Mouse (Mus musculus) midbrain, embryonic 16.5 days (tissue): ENCODE data around the gene Guca1b. TPM values are rescaled to one million over a fixed set of nuclear protein-coding genes. Genes with fewer than 3 reads are reported as not detected.

Source experiments
- ATAC-seq: fragments of 200-750 bp; cut with Nextera tagmentation; 2 replicates; pipeline ENCODE4 v1.8.0; 2017; ENCODE audit warnings: moderate TSS enrichment
- H3K27ac ChIP-seq: fragments of 300-500 bp; sonication (generic); 2 replicates; pipeline ENCODE4 v1.5.1; 2014; ENCODE audit warnings: mild to moderate bottlenecking, low read length, mixed read lengths
- H3K27me3 ChIP-seq: fragments of 300-500 bp; sonication (generic); 2 replicates; pipeline ENCODE4 v1.6.1; 2014; ENCODE audit warnings: low read depth, low read length, mixed read lengths; ENCODE audit not compliant: control insufficient read depth, insufficient read depth
- H3K36me3 ChIP-seq: fragments of 300-500 bp; sonication (generic); 2 replicates; pipeline ENCODE4 v1.6.1; 2014; ENCODE audit warnings: mild to moderate bottlenecking, low read length, moderate library complexity, mixed read lengths; ENCODE audit not compliant: control insufficient read depth, insufficient read depth
- H3K4me1 ChIP-seq: fragments of 300-500 bp; sonication (generic); 2 replicates; pipeline ENCODE4 v1.6.1; 2014; ENCODE audit warnings: mild to moderate bottlenecking, low read length, mixed read lengths; ENCODE audit not compliant: control insufficient read depth, insufficient read depth
- H3K4me2 ChIP-seq: fragments of 300-500 bp; sonication (generic); 2 replicates; pipeline ENCODE4 v1.6.1; 2014; ENCODE audit warnings: mild to moderate bottlenecking, low read length, mixed read lengths
- H3K4me3 ChIP-seq: fragments of 300-500 bp; sonication (generic); 2 replicates; pipeline ENCODE4 v1.5.1; 2014; ENCODE audit warnings: low read depth, mild to moderate bottlenecking, low read length, moderate library complexity, mixed read lengths
- H3K9ac ChIP-seq: fragments of 300-500 bp; sonication (generic); 2 replicates; pipeline ENCODE4 v1.6.1; 2014; ENCODE audit warnings: low read depth, low read length, mixed read lengths
- H3K9me3 ChIP-seq: fragments of 300-500 bp; sonication (generic); replicated peaks from 2 replicates; pipeline ENCODE4 v1.6.1; 2014; ENCODE audit warnings: mild to moderate bottlenecking, low read length, mixed read lengths; ENCODE audit not compliant: control insufficient read depth, poor library complexity, severe bottlenecking
- WGBS: fragments of 180-500 bp; shearing (Covaris S2); extraction: QIAGEN DNeasy Blood & Tissue Kit; methylation state at CpG from one replicate; pipeline ENCODE4 v1.1.7; 2014; 5-methylcytosine and 5-hydroxymethylcytosine counted together
- polyA plus RNA-seq: library from polyadenylated mRNA; unstranded; fragments of >200 nt; fragmentation: Nextera tagmentation; extraction: Ambion mirVana; gene quantifications from 2 replicates; pipeline ENCODE4 v1.2.1, GENCODE M21; 2015

The Guca1b gene
- polyA plus RNA-seq, 1 experiment from 2014 or later: 0.33 TPM

DNA sequence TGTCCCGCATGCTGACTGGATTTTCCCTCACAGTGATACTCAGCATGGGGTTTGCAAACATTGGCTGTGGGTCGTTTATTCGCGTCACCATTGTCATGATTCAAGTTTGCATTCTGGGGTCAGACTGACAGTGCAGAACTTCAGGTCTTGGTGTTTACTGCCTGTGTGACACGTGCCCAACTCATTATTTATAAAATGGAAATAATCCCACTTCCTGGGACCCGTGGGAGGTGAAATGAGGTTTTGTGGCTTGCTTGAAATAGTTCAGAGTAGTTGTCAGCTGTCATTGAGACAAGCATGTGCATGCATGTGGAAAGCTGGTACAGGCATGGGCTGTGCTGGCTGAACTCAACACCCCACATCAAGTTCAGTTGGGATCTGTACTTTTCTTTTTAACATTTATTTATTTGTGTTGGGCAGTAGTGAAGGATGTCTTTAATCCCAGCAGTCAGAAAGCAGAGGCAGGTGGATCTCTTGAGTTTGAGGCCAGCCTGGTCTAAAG, 8.4 kb upstream of the Guca1b start:
- ATAC-seq: no peak
- no peaks in the 10 kb centered on the region for H3K27me3 ChIP-seq
- peaks cover 29% of the 10 kb centered on the region for H3K36me3 ChIP-seq
- H3K4me2 ChIP-seq: no peak overlapping the region
- no peaks in the 10 kb centered on the region for H3K9me3 ChIP-seq
- H3K9ac ChIP-seq: no peak overlapping the region
- H3K4me1 ChIP-seq: no peaks in the 10 kb centered on the region; the same call in 1 of the 2 replicates
- 89% methylated on average over 6 of the region's 6 CpGs for WGBS
- H3K4me3 ChIP-seq: no peak overlapping the region
- H3K27ac ChIP-seq: no peak overlapping the region

DNA sequence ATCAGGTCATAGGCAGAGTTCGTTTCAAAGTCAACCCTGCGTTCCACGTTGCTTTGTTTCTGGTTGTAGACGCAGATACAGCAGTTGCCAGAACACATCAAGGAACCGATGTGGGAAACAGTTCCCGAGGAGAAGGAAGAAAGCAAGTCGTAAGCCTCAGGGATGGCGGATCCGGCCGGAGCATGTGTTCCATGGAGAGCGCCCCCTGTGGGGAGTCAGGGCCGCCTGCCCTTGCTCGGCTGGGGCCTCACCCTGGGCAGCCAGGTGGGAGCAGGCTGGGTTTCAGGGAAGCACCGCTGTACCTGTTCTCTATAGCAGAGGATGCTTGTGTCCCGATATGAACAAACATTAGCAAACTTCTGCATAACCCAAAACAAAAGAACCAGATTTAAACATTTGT, 7.1 kb upstream of the Guca1b start:
- no peak overlapping the region for H3K4me3 ChIP-seq
- H3K9ac ChIP-seq: no peak overlapping the region
- no peaks in the 10 kb centered on the region for H3K4me1 ChIP-seq
- no peak overlapping the region for H3K4me2 ChIP-seq
- no peak overlapping the region for H3K27ac ChIP-seq
- no peaks in the 10 kb centered on the region for H3K27me3 ChIP-seq
- H3K36me3 ChIP-seq: peaks cover 29% of the 10 kb centered on the region
- no peaks in the 10 kb centered on the region for H3K9me3 ChIP-seq
- 84% methylated on average over 15 of the region's 15 CpGs for WGBS
- no peak for ATAC-seq

DNA sequence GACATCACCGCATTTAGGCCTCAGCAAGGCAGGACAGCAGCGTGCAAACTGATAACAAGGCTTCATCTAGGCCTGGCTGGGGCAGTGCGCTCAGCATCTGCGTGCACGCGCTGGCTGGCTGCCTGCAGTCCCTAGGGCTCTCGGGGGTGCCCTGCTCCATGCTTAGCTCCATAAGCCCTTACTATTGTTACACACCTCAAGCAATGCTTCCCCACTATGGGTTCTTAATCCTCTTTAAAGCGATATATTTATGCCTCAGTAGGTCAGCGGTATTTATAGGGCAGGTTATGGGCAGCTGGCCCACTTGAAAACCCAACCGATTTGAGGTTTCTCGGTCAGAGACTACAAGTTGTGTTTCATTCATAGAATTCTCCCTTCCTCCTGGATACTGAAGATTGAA, 3.3 kb upstream of the Guca1b start:
- ATAC-seq: no peak

DNA sequence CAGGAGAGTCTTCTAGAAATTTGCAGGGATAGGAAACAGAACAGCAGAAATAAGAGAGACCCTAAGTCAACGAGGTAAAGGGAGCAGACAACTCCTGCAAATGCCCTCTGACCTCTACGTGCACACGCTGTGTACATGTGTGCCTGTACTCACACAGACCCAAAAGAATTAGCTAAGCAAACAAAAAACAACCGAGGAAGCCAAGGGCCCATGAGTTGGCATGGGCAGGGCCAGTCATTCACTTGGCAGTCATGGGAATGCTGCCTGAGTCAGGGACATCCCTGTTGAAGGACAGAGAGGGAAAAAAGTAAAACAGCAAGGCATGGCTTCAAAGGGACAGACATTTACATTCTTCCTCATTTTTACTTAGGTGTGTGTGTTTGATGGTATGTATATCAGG, 1.9 kb upstream of the Guca1b start:
- H3K4me2 ChIP-seq: no peak overlapping the region
- no peaks in the 10 kb centered on the region for H3K27me3 ChIP-seq
- ATAC-seq: no peak
- no peaks in the 10 kb centered on the region for H3K9me3 ChIP-seq
- no peak overlapping the region for H3K4me3 ChIP-seq
- peaks cover 13% of the 10 kb centered on the region; the same call in 1 of the 2 replicates for H3K36me3 ChIP-seq
- no peaks in the 10 kb centered on the region for H3K4me1 ChIP-seq
- H3K9ac ChIP-seq: no peak overlapping the region
- H3K27ac ChIP-seq: no peak overlapping the region
- 94% methylated on average over 4 of the region's 4 CpGs for WGBS

More for the DNA sequence above, 3.3 kb upstream of the Guca1b start:
- Histone ChIP-seq H3K9me3 (no peaks in the 10 kb centered on the region), H3K27me3 (no peaks in the 10 kb centered on the region), H3K4me2 (no peak overlapping the region), H3K27ac (no peak overlapping the region), H3K36me3 (peaks cover 18% of the 10 kb centered on the region; the same call in 1 of the 2 replicates), H3K4me1 (no peaks in the 10 kb centered on the region), H3K4me3 (no peak overlapping the region), H3K9ac (no peak overlapping the region; the same call in 1 of the 2 replicates)
- WGBS: 45% methylated on average over 11 of the region's 11 CpGs

DNA sequence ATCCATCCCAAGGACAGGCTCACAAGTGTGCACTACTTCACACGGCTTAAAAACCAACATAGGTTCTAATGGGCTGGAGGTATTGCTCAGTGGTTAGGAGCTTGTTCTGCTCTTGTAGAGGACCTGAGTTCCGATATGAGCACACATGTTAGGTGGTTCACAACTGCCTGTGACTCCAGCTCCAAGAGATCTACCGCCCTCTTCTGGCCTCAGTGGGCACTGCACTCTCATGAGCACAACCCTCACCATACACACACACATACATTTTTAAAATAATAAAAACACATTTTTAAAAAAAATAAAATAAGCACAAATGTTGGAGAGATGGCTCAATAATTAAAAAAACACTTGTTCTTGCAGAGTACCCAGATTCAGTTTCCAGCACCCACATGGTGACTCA, 1.1 kb upstream of the Guca1b start:
- Histone ChIP-seq H3K4me3 (no peak overlapping the region), H3K9ac (no peak overlapping the region), H3K4me1 (no peaks in the 10 kb centered on the region), H3K36me3 (peaks cover 8% of the 10 kb centered on the region; the same call in 1 of the 2 replicates), H3K9me3 (no peaks in the 10 kb centered on the region), H3K4me2 (no peak overlapping the region), H3K27me3 (no peaks in the 10 kb centered on the region), H3K27ac (no peak overlapping the region)
- WGBS: 92% methylated on average over 3 of the region's 3 CpGs
- no peak for ATAC-seq

DNA sequence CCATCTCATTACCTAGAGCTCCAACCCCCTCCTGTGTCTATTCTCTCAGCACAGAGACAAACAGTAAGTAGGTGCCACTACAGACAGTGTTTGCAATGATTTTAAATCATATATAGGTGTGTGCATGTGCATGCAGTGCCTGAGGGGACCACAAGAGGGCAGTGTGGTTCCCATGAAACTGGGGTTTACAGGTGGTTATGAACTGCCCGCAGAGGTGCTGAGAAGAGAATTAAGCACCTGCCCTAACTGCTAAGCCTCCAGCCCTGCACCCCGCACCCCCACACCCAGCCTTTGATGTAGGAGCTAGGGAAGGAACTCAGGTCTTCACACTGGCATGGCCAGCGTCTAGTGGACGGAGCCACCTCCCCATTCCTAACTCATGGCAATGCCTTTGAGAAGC, 1.5 kb downstream of the Guca1b start:
- ATAC-seq: no peak
- Histone ChIP-seq H3K4me3 (no peak overlapping the region), H3K36me3 (no peaks in the 10 kb centered on the region), H3K27ac (no peak overlapping the region), H3K4me1 (no peaks in the 10 kb centered on the region), H3K9me3 (no peaks in the 10 kb centered on the region), H3K9ac (no peak overlapping the region), H3K4me2 (no peak overlapping the region), H3K27me3 (no peaks in the 10 kb centered on the region)
- WGBS: 59% methylated on average over 4 of the region's 4 CpGs

DNA sequence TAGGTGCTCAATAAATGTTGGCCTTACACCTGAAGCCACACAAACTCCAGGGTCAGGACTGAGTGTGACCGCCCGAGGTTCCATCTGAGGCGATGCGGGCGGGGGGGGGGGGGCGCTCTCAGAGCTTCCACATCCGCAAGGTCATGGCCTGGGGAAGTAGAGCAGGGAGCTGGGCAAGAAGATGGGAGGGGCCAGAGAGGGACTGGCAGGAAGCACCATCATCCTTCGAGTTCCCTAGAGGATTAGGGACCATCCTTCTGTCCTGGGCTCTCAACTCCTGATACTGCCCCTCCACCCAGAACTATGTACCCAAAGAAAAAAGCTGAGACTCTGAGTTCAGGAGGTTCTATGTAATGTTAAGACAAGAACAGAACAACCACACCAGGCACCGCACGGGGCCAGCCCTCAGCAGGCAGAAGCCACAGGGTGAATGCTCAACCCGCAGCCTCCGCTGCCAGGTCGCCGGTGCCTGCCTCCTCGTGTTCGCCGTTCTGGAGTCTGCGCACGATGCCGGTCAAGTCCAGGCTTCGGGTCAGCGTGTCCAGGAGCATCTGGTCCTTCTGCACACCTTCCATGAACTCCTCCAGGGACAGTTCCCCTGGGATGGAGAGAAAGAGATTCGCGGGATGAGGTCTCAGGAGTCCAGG, 9.2 kb downstream of the Guca1b start:
- Histone ChIP-seq H3K4me3 (peak overlapping the region; percentile 22; the same call in 1 of the 2 replicates), H3K9me3 (no peaks in the 10 kb centered on the region), H3K27me3 (peaks cover 19% of the 10 kb centered on the region), H3K4me1 (peaks cover 4% of the 10 kb centered on the region; the same call in 1 of the 2 replicates), H3K4me2 (peak overlapping the region; percentile 45; the same call in 1 of the 2 replicates), H3K36me3 (no peaks in the 10 kb centered on the region), H3K9ac (no peak overlapping the region), H3K27ac (no peak overlapping the region)
- ATAC-seq: no peak
- 23% methylated on average over 22 of the region's 24 CpGs for WGBS

DNA sequence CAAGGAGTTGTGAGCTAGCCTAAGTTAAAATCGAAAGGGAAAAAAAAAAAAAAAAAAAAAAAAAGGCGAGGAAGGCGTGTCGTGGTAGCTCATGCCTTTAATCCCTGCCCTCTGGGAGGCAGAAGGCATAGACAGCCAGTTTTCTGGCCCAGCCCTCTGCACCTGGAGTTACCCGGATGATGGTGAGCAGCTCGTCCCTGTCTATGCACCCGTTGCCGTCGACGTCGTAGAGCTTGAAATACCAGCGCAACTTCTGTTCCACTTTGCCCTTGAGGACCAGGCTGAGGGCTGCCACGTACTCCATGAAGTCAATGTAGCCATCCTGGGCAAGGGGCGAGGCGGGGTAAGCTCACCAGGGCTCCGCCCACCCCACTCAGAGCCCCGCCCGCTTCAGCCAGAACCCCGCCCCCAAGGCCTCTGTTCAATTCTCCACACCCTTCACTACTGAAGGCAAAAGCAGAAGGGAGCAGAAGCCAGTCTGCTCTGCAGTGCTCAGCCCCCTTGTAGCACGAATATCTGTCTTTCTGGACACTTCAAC, 10.3 kb downstream of the Guca1b start:
- WGBS: 4% methylated on average over 17 of the region's 20 CpGs
- ATAC-seq: peak; percentile 39; the same call in 1 of the 2 replicates
- H3K9ac ChIP-seq: no peak overlapping the region

DNA sequence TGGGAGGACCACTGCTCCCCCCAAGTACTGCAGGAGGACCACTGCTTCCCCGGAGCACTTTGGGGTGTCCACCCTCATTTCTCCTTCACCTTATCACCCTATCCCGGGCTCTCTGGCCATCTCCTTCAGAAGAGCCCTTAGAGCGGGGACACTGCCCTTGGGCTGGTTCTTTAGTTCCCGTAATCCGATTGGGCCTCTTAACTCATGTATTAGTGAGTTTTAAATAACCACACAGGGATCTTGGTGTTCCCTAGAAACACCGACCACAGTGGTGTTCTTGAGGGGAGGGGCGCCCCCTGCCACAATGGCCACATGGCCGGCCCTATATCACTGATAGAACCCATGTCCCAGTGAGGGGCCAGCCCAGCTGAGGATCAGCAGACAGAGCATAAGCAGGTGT, 13.9 kb downstream of the Guca1b start:
- H3K4me3 ChIP-seq: no peak overlapping the region
- no peaks in the 10 kb centered on the region for H3K36me3 ChIP-seq
- no peak overlapping the region for H3K9ac ChIP-seq
- peaks cover 4% of the 10 kb centered on the region; the same call in 1 of the 2 replicates for H3K4me1 ChIP-seq
- H3K27ac ChIP-seq: no peak overlapping the region
- no peak overlapping the region for H3K4me2 ChIP-seq
- 80% methylated on average over 8 of the region's 8 CpGs for WGBS
- peaks cover 18% of the 10 kb centered on the region for H3K27me3 ChIP-seq
- ATAC-seq: no peak
- no peaks in the 10 kb centered on the region for H3K9me3 ChIP-seq

More for the DNA sequence above, 10.3 kb downstream of the Guca1b start:
- H3K27me3 ChIP-seq: peaks cover 19% of the 10 kb centered on the region
- peak overlapping the region; percentile 45 for H3K4me2 ChIP-seq
- H3K36me3 ChIP-seq: no peaks in the 10 kb centered on the region
- H3K4me1 ChIP-seq: peaks cover 4% of the 10 kb centered on the region; the same call in 1 of the 2 replicates
- no peaks in the 10 kb centered on the region for H3K9me3 ChIP-seq
- no peak overlapping the region for H3K27ac ChIP-seq
- H3K4me3 ChIP-seq: peak overlapping the region; percentile 18
